Mouse (Mus musculus) MEL (cell line): Measurements from ENCODE around the gene Pi4ka.

Experiments
- CTCF ChIP-seq, 3 experiments: IDR thresholded peaks in 2 of 3; conservative IDR thresholded peaks in 1 of 3; 2 replicates each; pipeline ENCODE4 v1.5.1; 2011 to 2012; ENCODE audit warnings: low read length in 3 of 3, low read depth in 2 of 3, mild to moderate bottlenecking in 2 of 3, improper control_type of control experiment in 1 of 3, inconsistent platforms in 1 of 3, mixed read lengths in 1 of 3, moderate library complexity in 1 of 3; ENCODE audit not compliant: control insufficient read depth in 1 of 3, insufficient read depth in 1 of 3, poor library complexity in 1 of 3, severe bottlenecking in 1 of 3
- POLR2AphosphoS5 ChIP-seq: IDR thresholded peaks from 2 replicates; pipeline ENCODE4 v1.6.1; 2012; ENCODE audit warnings: low read depth, borderline replicate concordance, mild to moderate bottlenecking, inconsistent platforms, low read length, moderate library complexity, mixed read lengths
- USF1 ChIP-seq: IDR thresholded peaks from 2 replicates; pipeline ENCODE4 v1.6.1; 2014; ENCODE audit warnings: low read depth, mild to moderate bottlenecking, inconsistent platforms, low read length, improper control_type of control experiment, moderate library complexity

DNA sequence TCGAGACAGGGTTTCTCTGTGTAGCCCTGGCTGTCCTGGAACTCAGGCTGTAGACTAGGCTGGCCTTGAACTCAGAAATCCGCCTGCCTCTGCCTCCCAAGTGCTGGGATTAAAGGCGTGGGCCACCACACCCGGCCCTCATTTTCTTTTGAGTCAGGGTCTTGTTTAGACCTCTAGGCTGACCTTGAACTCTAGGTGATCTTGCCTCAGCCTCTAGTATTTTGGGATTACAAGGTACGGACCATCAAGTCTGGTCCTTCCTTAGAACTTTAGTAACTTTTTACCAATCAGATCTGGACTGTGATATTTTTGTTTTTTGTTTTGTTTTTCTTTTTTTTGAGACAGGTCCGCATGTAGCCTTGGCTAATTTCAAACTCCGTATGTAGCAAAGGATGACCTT lies 130.4 kb downstream of the Pi4ka start, which contains the start of gene Tmem191c:
- TF ChIP-seq CTCF (IDR thresholded peaks at IDR 0.05 in 2 of 3, conservative IDR thresholded peaks at IDR 0.05 in 1 of 3; ENCODE audit: control insufficient read depth in 1 of 3, insufficient read depth in 1 of 3, low read depth in 2 of 3, low read length in 3 of 3, poor library complexity in 1 of 3, severe bottlenecking in 1 of 3) (no peak), USF1 (no peak), POLR2AphosphoS5 (no peak)
